Mouse (Mus musculus) heart, embryonic 13.5 days (tissue): ENCODE results near the gene Nfkbid. TPM values are rescaled to one million over a fixed set of nuclear protein-coding genes. Genes with fewer than 3 reads are reported as not detected.
"Not testable (repeated sequence)": the region's sequence is repeated elsewhere in the genome, so short reads cannot be mapped to it uniquely, and the experiment has no call there.

Source experiments
- ATAC-seq: fragments of 200-750 bp; cut with Nextera tagmentation; 2 replicates; pipeline ENCODE4 v1.8.0; 2017; ENCODE audit warnings: moderate TSS enrichment; ENCODE audit not compliant: insufficient number of reproducible peaks, low FRiP score, low TSS enrichment; ENCODE audit errors: extremely low read depth
- H3K27ac ChIP-seq: fragments of 300-500 bp; sonication (generic); replicated peaks from 2 replicates; pipeline ENCODE4 v1.5.1; 2015; ENCODE audit warnings: moderate library complexity, mild to moderate bottlenecking, inconsistent platforms
- H3K27me3 ChIP-seq: fragments of 300-500 bp; sonication (generic); replicated peaks from 2 replicates; pipeline ENCODE4 v1.6.1; 2015; ENCODE audit warnings: mild to moderate bottlenecking, inconsistent platforms
- H3K36me3 ChIP-seq: fragments of 300-500 bp; sonication (generic); 2 replicates; pipeline ENCODE4 v1.6.1; 2015; ENCODE audit warnings: mild to moderate bottlenecking, inconsistent platforms
- H3K4me1 ChIP-seq: fragments of 300-500 bp; sonication (generic); 2 replicates; pipeline ENCODE4 v1.6.1; 2015; ENCODE audit warnings: inconsistent platforms
- H3K4me2 ChIP-seq: fragments of 300-500 bp; sonication (generic); 2 replicates; pipeline ENCODE4 v1.6.1; 2015; ENCODE audit warnings: inconsistent platforms, mild to moderate bottlenecking, moderate library complexity
- H3K4me3 ChIP-seq: fragments of 300-500 bp; sonication (generic); 2 replicates; pipeline ENCODE4 v1.5.1; 2015; ENCODE audit warnings: moderate library complexity, mild to moderate bottlenecking, inconsistent platforms
- H3K9ac ChIP-seq: fragments of 300-500 bp; sonication (generic); 2 replicates; pipeline ENCODE4 v1.6.1; 2015; ENCODE audit warnings: inconsistent platforms, mild to moderate bottlenecking, moderate library complexity
- H3K9me3 ChIP-seq: fragments of 300-500 bp; sonication (generic); 2 replicates; pipeline ENCODE4 v1.6.1; 2016; ENCODE audit warnings: inconsistent platforms
- WGBS: fragments of 180-500 bp; shearing (Covaris S2); methylation state at CpG from one replicate; pipeline ENCODE4 v1.1.7; 2015; ENCODE audit warnings: mixed read lengths; 5-methylcytosine and 5-hydroxymethylcytosine counted together
- polyA plus RNA-seq: library from polyadenylated mRNA; unstranded; fragments of >200 nt; fragmentation: Nextera tagmentation; extraction: Ambion mirVana; gene quantifications from 2 replicates; pipeline ENCODE4 v1.2.1, GENCODE M21; 2015

The Nfkbid gene
- polyA plus RNA-seq, 1 experiment from 2014 or later = 1.4 TPM

DNA sequence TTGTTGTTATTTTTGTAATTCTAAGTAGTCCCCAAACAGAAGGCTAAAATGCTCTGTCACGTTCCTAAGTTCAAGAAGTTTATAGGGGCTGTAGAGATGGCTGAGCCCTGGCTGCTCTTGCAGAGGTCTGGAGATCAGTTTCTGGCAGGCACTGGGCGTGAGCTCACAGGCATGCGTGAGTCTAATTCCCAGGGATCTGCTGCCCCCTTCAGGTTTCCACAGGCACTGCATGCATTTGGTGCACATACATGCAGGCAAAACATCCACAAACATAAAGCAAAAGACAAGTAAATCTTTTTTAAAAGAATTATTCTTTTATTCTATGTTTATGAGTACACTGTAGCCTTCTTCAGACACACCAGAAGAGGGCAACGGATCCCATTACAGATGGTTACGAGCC lies 50.9 kb downstream of the Nfkbid start:
- WGBS = 41% methylated on average over 5 of the region's 5 CpGs
- Histone ChIP-seq H3K9me3 (0 out of 2 replicates have a peak, but pooled peaks cover 5% of the 10 kb centered on the region), H3K9ac (no peak overlapping the region), H3K4me3 (no peak overlapping the region), H3K4me2 (no peak overlapping the region), H3K27ac (no peak overlapping the region), H3K36me3 (no peaks in the 10 kb centered on the region), H3K27me3 (peaks cover 31% of the 10 kb centered on the region), H3K4me1 (peaks cover 1% of the 10 kb centered on the region; the same call in 1 of the 2 replicates)
- ATAC-seq = no peak

DNA sequence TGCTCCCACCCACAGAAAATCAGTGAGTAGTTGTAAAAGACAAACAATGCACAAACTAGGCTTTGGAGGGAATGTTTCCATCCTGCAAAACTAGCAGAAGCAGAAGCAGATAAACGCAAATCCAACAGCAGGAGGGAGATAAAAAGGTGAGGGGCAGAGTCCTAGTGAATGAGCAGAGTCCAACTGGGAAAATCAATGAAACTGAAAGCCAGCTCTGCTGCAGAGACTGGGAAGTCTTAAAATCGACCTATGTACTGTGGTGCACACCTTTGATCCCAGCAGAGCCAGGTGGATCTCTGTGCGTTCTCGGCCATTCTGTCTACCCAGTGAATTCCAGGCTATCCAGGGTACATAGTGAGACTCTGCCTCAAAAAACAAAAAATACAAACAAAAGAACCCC lies 53.5 kb downstream of the Nfkbid start:
- Histone ChIP-seq H3K4me3 (no peak overlapping the region), H3K27me3 (peaks cover 24% of the 10 kb centered on the region), H3K9me3 (0 out of 2 replicates have a peak, but pooled peaks cover 5% of the 10 kb centered on the region), H3K4me2 (no peak overlapping the region), H3K9ac (no peak overlapping the region), H3K4me1 (no peaks in the 10 kb centered on the region), H3K27ac (no peak overlapping the region), H3K36me3 (no peaks in the 10 kb centered on the region)
- whole genome bisulfite sequencing = 60% methylated on average over 4 of the region's 4 CpGs
- ATAC-seq = no peak

DNA sequence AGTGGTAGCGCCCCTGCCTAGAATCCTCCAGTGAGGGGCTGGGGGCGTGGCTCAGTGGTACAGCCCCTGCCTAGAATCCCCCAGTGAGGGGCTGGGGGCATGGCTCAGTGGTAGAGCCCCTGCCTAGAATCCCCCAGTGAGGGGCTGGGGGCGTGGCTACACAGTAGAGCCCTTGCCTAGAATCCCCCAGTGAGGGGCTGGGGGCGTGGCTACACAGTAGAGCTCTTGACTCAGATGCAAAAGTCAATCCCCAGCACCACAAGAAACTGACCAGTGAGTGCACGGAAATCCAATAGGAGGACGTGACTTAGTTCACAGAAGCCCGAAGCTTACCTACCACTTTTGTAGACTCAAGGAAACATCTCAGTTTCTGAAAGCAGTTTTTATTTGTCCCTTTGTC lies 54.6 kb downstream of the Nfkbid start:
- H3K27ac ChIP-seq, ATAC-seq, H3K9me3 ChIP-seq: not testable (repeated sequence)

DNA sequence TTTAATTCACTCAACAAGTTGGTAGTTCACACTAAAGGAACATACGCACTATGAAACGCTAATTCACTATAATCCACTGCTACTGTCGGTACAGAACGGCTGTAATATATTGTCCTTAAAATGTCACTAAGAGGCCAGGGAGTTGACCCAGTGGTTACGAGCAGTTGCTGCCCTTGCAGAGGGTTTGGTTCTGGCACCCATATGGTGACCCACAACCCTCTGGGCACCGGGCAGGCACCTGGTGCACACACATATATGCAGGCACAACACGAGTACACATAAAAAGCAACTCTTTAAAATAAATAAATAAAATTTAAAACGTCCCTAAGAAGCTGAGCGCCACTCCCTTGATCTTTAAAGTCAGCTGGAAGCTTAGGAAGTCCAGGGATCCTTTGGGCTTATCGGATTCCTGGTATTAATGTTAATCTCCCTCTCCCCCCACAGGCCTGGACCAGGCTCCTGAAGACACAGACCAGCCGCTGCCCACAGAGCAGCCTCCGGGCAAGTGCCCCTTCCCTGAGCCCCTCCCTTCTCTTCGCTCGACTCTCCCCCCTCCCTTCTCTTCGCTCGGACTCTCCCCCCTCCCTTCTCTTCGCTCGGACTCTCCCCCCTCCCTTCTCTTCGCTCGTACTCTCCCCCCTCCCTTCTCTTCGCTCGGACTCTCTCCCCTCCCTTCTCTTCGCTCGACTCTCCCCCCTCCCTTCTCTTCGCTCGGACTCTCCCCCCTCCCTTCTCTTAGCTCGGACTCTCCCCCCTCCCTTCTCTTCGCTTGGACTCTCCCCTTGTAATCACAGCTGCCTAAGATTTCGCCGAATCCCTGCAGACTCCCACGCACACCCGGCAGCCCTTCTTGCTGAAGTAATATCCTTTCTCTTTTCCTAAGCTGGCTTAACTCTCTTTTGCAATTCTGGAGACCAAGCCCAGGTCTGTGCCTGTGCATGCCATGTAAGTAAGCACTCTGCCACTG lies 56.2 kb downstream of the Nfkbid start:
- peak overlapping the region; percentile 66 for H3K4me2 ChIP-seq
- no peak for ATAC-seq
- H3K9ac ChIP-seq = peak overlapping the region; percentile 42; the same call in 1 of the 2 replicates
- H3K27me3 ChIP-seq = peaks cover 36% of the 10 kb centered on the region
- no peaks in the 10 kb centered on the region for H3K36me3 ChIP-seq
- H3K4me3 ChIP-seq = peak overlapping the region; percentile 41
- H3K27ac ChIP-seq = no peak overlapping the region
- no peaks in the 10 kb centered on the region for H3K9me3 ChIP-seq
- H3K4me1 ChIP-seq = 0 out of 2 replicates have a peak, but pooled peaks cover 4% of the 10 kb centered on the region
- 11% methylated on average over 26 of the region's 32 CpGs for WGBS

More for the DNA sequence above, 54.6 kb downstream of the Nfkbid start:
- not testable (repeated sequence) for H3K4me1 ChIP-seq, H3K4me2 ChIP-seq, H3K9ac ChIP-seq, H3K36me3 ChIP-seq, H3K4me3 ChIP-seq
- peaks cover 29% of the 10 kb centered on the region for H3K27me3 ChIP-seq
- 71% methylated on average over 7 of the region's 7 CpGs for WGBS

Other genes starting within 250 kb of the Nfkbid start
- gene Cox7a1, start 237.6 kb upstream of the Nfkbid start, polyA plus RNA-seq = 330 and 354 TPM in 2 replicates
- 76.8 and 81.8 TPM in 2 replicates for gene Capns1, start 222.9 kb upstream of the Nfkbid start, polyA plus RNA-seq
- gene Polr2i, start 189.8 kb upstream of the Nfkbid start, polyA plus RNA-seq = 113 and 123 TPM in 2 replicates
- gene Tbcb, start 189.5 kb upstream of the Nfkbid start, polyA plus RNA-seq = 145 and 170 TPM in 2 replicates
- not detected in 2 replicates for gene Ovol3, start 186.0 kb upstream of the Nfkbid start, polyA plus RNA-seq
- 0.37 and 0.39 TPM in 2 replicates for gene Thap8, start 141.6 kb upstream of the Nfkbid start, polyA plus RNA-seq
- gene Wdr62, start 141.3 kb upstream of the Nfkbid start, polyA plus RNA-seq = 7.1 and 8.5 TPM in 2 replicates
- gene Clip3, start 130.0 kb upstream of the Nfkbid start, polyA plus RNA-seq = 10.2 and 14.9 TPM in 2 replicates
- 60.5 and 66.1 TPM in 2 replicates for gene Alkbh6, start 113.0 kb upstream of the Nfkbid start, polyA plus RNA-seq
- gene Syne4, start 106.9 kb upstream of the Nfkbid start, polyA plus RNA-seq = 18.3 and 20.2 TPM in 2 replicates
- gene E130208F15Rik, start 100.0 kb upstream of the Nfkbid start, polyA plus RNA-seq = 2.5 and 3.3 TPM in 2 replicates
- 14.6 and 15.1 TPM in 2 replicates for gene Sdhaf1, start 97.8 kb upstream of the Nfkbid start, polyA plus RNA-seq
- gene Lrfn3, start 59.0 kb upstream of the Nfkbid start, polyA plus RNA-seq = 1.9 TPM in 2 replicates
- 27.8 and 28.7 TPM in 2 replicates for gene Tyrobp, start 8.0 kb upstream of the Nfkbid start, polyA plus RNA-seq
- 0.66 and 0.90 TPM in 2 replicates for gene Hcst, start 1.9 kb upstream of the Nfkbid start, polyA plus RNA-seq
- gene Aplp1, start 23.8 kb downstream of the Nfkbid start, polyA plus RNA-seq = 26.8 and 29.5 TPM in 2 replicates
- gene Kirrel2, start 36.0 kb downstream of the Nfkbid start, polyA plus RNA-seq = 0.45 and 0.49 TPM in 2 replicates
- gene Nphs1, start 36.6 kb downstream of the Nfkbid start, polyA plus RNA-seq = 0.12 TPM in 1 of 2 replicates, not detected in the other
- 0.13 and 1.0 TPM in 2 replicates for gene Prodh2, start 71.9 kb downstream of the Nfkbid start, polyA plus RNA-seq
- gene Arhgap33, start 113.3 kb downstream of the Nfkbid start, polyA plus RNA-seq = 8.0 and 9.3 TPM in 2 replicates
- gene Hspb6, start 130.4 kb downstream of the Nfkbid start, polyA plus RNA-seq = 76.6 and 86.4 TPM in 2 replicates
- gene Proser3, start 130.6 kb downstream of the Nfkbid start, polyA plus RNA-seq = 8.7 and 9.6 TPM in 2 replicates
- gene Lin37, start 138.1 kb downstream of the Nfkbid start, polyA plus RNA-seq = 31.0 and 36.9 TPM in 2 replicates
- 85.6 and 92.3 TPM in 2 replicates for gene U2af1l4, start 141.6 kb downstream of the Nfkbid start, polyA plus RNA-seq
- 7.4 and 8.4 TPM in 2 replicates for gene Gm49396, start 141.6 kb downstream of the Nfkbid start, polyA plus RNA-seq
- gene Psenen, start 141.9 kb downstream of the Nfkbid start, polyA plus RNA-seq = 114 and 116 TPM in 2 replicates
- 3.5 and 3.6 TPM in 2 replicates for gene Igflr1, start 143.7 kb downstream of the Nfkbid start, polyA plus RNA-seq
- gene Kmt2b, start 167.0 kb downstream of the Nfkbid start, polyA plus RNA-seq = 4.4 and 5.7 TPM in 2 replicates
- gene Zbtb32, start 177.2 kb downstream of the Nfkbid start, polyA plus RNA-seq = 0.13 and 0.19 TPM in 2 replicates
- gene Upk1a, start 191.1 kb downstream of the Nfkbid start, polyA plus RNA-seq = 0.33 and 0.37 TPM in 2 replicates
- 1,963 and 2,109 TPM in 2 replicates for gene Cox6b1, start 204.4 kb downstream of the Nfkbid start, polyA plus RNA-seq
- gene Etv2, start 214.1 kb downstream of the Nfkbid start, polyA plus RNA-seq = 0.33 and 0.37 TPM in 2 replicates
- 79.5 and 88.4 TPM in 2 replicates for gene Rbm42, start 228.6 kb downstream of the Nfkbid start, polyA plus RNA-seq
- gene Haus5, start 243.3 kb downstream of the Nfkbid start, polyA plus RNA-seq = 30.1 and 32.3 TPM in 2 replicates
- gene Pmis2, start 249.9 kb downstream of the Nfkbid start, polyA plus RNA-seq = not detected in 2 replicates